Mouse (Mus musculus) yolk sac, embryonic 10.5 days (tissue): ENCODE results near the gene Pxdc1.

Experiments used
- DNase-seq: peaks from one replicate; pipeline ENCODE4 v3.0.0-alpha.2; 2017; ENCODE audit warnings: low spot score

The Pxdc1 gene

DNA sequence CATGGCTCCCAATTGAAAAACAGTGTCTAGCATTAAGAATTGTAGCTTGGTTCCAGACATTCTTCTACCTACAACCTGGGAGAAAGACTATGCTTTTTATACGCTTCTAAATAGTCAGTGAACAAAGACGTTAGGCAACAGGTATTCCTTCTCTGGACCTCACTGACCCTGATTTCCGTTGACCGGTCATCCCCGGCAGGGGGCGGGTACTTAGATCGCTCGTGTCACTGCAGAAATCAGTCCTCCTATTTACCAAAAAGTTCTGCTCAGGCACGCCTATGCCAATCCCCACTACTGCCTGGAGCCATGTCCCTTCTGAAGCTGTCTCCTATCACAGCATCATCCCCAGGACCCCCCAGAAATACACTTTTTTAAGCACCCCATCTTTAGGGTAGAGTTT, at the start of gene Pxdc1:
Pxdc1 (minus strand) TSS at position 96 of the 400 bp plus-strand sequence.
- peak; percentile 80 for DNase-seq

DNA sequence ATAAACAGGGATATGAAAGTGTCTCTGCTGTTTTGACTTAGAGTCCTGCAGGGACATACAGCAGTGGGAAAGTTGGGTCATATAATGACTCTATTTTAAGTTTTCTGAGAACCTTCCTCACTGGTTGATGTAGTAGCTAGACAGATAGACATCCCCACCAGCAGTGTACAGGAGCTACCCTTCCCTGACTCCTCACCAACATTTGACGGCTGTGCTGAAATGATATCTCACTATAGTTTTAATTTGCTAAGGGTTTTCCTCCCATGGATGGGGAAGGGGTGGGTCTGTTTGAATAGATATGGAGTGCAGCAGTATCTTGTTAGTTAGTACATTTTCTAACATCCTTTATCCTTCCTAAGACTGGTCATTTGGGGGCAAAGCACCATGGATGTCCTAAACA, 47.3 kb upstream of the Pxdc1 start:
- DNase-seq: no peak

DNA sequence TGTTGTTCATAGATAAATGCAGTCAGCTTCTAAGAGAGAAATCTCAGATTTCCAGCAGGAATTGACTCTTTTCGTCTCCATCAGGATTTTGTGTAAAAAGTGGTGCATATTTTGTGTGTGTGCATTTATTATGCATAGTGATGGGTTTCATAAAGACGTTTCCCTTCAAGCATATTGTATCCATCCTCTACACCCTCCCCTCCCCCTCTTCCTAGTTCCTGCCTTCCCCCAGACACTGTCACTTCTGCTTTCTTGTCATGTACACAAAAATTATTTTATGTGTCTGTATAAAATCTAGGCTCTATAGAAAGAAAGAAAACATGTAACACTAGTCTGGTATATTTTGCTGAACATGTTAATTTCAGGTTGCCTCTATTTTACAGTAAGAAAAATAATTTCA, 46.8 kb upstream of the Pxdc1 start:
- no peak for DNase-seq

DNA sequence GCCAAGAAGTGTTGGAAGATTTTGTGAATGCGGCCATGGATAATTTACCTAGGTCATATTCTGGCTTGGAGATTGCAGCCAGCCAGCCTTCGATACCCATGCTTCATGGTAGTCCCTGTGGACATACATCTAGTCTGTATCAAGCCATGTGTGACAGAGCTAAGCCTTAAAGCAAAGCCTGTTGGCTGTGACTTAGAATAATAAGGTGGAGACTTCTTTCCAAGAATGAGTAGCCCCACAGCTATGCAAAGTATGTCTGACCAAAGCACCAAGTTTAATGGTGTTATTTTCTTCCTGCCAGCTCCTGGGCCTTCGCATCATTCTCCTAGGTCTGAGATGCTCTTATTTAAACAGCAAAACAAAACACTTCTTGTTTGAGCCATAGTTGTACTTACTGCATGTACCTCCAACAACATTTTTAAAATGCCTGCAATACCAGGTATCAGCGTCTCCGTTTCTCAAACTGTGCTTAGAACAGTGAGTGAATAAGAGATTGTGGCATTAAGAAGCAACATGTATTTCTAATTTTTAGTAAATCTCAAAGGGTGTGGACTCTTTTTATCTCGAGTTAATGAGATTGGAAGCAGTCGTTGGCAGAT, 43.5 kb upstream of the Pxdc1 start:
- DNase-seq: no peak

DNA sequence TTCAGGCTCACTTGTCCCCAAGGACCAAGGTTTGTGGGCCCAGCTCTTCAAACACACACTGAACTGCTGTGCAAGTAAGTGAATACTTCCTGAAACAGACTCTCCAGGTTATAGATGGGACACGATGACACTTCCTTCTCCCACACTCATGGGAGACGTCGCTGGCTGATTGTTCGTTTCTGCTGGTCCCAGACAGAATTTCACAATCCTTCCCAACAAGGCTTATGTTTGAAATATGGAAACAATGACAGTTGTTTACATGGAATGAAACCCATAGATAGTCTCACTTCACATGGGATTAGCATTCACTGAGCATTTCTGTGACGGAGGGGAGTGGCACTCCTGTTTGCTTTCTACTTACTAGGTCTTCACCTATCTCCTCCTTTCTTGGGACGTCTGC, 39.8 kb upstream of the Pxdc1 start:
- DNase-seq: no peak

DNA sequence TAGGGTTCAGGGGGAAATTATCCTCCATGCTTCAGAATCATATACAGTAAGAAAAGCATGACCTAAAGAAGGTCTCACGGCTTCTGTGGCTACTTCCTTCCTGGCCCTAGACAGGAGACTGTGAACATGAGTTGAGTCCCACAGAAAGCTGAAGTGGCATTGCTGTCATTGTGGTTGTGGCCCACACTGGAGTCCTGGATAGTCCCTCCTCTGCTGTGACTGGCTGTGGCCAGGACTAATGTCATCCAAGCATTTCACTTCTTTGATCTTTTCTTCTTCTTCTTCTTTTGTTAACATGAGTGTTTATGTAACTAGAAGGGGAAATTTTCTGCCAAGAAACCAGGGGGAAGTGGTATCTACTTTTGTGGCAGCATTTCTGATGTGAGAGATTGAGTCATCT, 37.8 kb upstream of the Pxdc1 start:
- DNase-seq: no peak

DNA sequence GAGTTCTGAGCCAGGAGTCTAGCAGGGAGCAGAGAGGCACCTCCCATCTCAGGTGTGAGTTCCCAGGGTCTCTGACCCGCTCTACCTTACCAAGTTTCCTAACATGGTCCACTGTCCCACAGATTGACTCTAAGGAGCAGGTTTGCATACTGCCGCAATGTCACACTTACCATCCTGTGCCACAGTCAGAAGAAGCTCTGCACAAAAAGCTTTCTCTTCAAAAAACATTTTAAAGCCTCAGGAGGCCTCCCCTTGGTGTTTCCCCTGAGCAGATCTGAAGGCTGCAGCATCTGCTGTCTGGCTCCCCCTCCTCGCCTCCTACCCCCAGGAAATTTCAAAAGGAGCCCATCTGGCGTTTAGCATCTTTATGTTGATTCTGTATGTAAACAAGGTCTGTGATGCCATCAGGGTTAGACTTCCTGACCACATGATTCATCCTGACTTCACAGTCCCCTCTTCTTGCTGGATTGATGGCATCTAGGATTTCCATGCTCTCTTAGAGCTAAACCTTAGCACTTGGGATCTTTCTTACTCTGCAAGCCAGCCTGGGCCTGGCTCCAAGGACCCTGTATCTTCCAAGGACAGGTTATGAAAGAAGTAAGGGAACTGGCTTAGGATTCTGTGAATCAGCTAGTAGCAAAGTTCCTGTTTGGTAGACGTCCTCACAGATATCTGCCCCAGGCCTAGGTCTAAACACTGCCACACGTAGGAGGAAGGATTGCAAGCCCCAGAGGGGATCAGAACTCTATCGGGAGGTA, 31.9 kb upstream of the Pxdc1 start:
- DNase-seq: no peak

DNA sequence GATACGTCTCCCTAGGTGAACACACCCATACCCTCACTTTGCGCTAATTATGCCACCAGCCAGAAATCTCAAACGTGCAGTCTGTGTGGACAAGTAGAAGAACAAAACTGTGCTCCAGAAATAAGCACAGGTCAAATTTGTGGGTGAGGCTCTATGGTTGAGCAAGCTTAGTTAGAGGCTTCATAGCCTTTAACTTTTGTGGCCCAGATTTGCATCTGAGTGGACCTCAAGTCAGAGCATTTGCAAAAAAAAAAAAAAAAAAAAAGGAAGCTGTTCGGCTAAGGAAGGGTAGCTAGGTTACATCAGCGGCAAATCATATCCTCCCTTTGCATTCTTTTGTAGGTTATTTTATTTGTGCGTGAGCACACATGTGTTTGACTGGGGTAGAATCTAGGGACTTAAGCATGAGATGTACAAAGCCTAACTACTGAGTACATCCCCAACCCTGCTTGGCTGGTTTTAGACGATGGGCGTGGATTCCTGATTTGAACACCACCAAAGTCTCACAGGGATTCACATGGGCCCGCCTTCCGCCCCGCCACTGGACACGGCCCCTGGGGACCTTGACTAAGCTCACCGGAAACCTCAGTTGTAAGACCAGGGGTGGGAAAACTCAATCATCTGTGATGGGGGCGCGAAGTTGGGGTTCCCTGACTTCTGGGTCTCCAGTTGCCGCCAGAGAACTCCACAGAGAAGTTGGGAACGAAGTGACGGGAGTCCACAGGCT, 30.6 kb upstream of the Pxdc1 start:
- no peak for DNase-seq

DNA sequence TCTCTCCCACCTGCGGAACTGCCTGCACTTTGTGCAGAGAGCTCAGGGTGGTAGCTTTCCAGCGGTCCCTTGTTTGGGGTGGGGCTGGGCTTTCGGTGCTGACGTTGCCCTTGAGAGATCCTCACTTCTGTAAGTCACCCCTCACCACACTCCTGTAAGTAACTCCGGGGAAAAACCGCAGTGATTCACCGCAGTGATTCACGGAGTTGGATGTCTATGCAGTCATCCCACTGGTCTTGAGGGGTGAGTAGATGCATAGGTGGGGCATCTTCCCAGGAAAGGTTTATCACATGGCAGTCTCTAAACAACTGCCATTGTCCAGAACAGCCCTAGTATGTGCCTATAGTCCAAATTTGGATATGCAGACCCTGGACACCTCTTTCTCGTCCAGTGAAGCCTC, 30.0 kb upstream of the Pxdc1 start:
- DNase-seq: no peak

DNA sequence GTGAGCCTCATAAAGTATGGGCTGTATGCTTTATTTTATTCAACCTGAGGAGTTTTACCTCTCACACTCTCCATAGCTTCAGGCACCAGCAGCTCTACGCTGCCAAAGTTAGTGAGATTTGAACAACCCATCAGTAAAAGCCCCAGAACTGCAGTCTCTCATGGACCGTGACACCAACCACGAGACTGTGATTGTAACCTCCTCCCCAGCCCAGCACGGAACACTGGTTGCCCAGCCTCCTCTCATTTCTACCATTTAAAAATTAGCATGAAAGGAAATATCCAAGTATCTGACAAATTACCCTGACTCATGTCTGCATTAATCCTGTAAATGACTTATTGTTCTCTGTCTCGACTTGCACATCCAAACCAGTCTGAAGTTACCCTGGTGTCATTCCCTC, 23.2 kb upstream of the Pxdc1 start:
- DNase-seq: no peak

DNA sequence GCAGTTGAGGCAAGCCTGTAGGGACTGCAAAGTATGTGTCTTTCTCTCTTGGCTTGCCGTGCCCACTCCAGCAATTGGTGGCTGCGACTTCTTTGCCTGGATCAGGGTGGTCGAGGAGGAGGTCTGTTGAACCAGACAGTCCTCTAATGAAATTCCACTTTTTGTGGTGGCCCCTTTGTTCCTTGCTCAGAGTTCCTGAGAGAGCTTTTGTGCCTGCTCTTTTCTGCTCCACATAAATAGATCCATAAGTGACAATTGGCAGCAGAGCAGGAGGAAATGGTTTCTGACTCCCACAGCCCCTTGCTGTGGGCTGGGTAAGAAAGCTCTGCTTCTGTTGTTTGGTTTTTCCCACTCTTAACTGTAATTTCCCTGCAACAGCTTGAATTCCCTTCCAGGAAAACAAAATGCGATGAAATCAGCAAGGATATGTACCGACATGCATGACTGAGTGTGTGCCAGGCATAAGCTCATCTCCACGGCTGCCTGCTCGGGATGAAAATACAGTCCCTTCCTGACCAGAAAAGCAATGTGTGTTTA, 22.6 kb upstream of the Pxdc1 start:
- DNase-seq: no peak

DNA sequence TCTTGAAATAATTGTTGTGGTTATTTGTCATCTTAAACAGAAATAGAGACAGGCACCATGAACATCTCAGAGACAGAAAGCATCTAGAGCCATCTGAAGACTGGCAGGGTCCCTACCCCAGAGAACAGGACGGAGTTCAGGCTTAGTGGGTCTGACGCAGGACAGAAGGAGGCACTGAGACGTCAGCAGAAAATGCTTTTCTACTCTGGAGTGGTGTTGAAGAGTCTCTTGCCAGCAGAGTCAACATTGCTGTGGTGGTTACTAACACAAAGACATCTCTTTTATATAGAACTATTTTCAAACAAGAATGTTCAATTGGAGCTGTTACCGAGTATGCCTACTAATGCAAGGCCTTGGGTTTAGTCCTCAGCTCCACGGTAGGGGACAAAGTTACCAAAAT, 20.1 kb upstream of the Pxdc1 start:
- no peak for DNase-seq

DNA sequence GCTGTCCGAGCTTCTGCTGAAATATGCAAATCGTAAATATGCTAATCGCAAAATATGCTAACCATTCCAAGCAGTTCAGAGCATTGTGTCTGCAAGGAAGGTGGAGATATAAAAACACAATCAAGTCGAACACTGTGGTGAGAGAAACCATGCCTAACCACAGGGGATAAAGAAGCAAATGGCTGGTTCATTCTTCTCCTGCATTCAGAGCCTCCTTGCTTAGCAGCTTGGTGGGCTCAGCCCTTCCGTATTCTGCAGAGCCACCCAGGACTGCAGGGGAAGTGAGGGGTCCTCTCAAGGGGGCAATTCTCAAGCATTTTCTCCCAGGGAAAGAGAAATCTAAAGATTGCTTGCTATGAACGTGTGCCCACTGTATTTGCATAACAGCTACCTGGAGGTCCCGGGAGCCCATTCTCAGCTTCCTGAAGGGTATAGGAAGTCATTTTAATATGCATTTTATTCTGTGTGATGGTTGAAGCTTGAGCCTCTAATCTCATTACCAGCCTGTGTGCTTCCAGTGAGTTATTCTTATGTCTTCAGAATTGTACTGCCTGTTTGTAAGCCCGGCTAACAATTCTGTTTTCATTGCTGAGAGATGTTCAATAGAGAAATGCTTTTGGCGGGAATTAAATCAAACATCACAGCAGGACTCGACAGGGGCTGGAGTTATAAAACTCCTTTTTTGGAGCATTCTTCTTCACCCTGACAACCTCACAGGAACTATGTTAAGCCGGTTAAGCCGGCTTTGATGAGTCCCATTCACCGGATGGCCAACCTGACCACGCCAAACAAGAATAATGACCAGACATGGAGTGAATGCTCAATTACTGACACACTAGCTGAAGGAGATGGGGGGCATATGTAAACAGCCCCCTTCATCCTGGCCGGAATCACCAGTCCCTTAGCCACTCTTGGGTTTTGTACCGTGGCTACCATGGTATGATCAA, 16.9 kb upstream of the Pxdc1 start:
- DNase-seq: no peak

DNA sequence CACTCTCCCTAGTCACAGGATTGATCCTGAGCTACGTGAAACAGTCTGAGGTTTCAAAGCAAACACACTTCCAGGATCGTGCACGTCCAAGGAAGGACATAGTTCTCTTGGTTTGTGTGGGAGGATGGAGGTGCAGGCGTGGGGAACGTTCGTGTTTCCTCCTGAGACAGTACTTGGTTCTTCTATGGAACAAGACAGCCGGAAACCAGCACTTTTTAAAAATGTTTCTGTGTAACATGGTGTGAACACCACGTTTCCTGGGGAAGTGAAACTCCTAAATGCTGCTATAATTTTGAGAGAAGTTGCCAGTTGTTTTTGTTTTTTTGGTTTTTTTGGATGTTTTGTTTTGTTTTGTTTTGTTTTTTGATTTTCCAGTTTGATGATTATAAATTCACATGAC, 13.9 kb upstream of the Pxdc1 start:
- no peak for DNase-seq

DNA sequence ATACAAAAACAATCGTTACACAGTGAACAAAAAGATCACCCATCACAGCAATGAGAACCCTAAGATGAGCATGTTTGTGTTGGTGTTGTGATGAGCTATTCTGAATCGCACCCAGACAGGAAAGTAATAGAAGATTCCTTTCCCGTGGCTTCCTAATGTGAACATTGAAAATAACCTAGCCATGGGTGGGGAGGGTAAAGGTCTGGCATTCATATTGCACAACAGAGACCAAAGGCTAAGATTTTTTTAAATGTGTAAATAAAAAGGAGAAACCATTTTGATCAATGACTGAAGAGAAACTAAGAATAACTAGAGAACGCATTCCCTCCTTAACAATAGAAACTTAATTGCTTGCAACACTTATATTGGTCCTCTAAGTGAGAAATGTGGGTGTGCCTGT, 11.8 kb upstream of the Pxdc1 start:
- no peak for DNase-seq

DNA sequence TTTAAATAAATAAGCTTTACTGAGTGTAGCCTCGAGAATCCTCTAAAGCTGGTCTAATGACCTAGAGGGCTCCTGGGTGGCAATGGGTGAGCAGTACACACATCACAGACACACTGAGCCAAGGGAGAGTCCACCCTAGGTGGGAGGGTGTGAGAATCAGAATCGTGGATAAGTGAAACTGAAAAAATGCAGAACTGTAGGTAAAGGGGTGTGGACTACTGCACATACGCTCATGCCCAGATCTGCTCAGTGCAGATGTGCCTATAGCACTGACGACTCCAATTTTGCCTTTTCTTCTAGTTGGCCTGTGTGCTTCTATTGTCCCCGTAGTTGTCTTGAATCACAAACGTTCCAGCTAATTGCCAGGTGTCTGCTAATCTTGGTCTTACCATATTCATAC, 10.5 kb upstream of the Pxdc1 start:
- DNase-seq: no peak

DNA sequence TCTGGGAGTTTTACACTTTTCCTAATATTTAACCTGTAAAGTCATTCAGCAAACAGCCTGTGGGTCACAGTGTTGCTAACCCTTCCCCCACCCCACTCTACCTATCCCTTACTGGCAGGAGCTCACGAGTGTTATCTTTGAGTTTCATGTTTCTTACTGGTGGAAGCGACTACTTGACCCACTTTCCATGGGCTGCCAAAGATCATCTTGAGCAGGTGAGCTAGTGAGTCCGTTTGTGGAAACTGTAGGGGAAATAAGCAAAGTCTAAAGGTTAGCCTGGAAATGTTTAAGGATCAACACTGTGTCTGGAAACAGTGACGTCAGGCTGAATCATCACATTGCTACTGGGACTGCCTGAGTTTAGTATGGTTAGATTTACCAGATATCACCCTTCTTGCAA, 6.2 kb upstream of the Pxdc1 start:
- peak; percentile 73 for DNase-seq

DNA sequence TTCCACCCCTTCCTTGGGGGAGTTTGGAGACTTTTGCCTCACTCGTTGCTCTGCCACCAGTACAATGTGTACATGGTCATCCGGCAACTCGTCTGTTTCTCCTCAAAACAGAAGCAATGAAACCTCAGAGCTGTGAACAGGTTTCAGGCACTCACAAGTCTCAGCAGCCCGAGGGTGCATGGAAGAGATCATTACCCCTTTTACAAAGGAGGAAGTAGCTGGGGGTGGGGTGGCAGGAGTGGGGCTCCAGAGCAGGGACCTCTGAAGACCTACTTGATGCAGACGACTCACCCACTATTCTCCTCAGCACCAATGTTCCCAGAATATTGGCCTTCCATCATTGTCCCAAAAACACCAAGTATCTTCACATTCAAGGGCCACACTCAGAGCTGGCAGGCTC, 3.1 kb upstream of the Pxdc1 start:
- no peak for DNase-seq

DNA sequence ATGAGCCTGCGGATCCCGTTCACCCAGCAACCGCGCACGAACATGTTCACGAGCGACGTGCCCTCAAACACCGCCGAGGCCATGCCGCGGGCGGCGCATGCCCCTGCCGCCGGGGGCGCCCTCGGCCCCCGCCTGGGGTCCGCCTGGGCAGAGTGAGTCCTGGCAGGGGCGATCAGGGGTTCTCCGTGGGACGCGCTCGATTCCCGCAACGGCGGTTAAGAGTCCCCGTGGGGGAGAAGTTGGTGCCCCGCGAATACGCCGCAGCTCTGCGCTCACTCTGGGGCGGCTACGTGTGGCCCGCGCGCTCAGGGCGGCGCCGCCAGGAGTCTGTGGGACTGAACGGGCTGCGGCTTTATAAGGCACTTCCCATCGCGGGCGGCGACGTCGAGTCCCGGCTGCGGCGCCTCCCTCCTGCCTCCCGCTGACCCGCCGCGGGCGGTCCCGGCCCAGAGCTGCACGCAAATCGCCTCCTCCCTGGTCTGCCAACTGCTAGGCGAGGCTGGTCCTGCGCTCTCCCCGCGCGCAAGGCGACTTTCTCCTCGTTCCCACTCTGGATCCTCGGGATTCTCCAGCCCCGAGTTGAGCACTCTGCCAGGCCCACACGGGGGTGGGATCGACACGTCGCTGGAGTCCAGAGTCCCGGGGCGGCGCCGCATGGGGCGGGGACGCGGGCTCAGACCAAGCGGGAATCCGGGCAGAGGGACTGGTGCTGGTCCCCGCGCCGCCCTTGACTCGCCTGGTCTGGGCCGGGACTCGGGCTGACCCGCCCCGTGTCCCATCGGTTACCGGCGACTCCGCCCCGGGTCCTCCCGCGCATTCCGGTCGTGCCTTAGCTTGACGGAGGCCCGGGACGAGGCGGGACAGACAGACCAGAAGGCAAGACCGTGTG, 689 bp downstream of the Pxdc1 start:
- DNase-seq: peak; percentile 87

DNA sequence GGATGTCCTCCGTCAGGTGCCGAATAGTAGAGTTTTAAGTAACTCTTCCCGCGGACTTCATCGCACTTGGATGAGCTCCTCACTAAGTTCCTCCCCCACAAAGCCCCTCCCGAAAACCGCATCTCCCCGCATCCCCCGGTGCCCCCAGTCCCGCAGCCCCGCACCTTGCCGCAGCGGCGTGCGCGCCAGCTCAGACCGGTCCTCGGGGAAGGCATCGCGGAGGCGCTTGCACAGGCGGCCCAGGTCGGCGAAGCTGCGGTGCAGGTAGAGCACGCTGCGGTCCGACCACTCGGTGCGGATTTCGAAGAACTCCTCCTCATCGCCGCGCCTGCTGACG, 1.3 kb downstream of the Pxdc1 start:
- DNase-seq: no peak

DNA sequence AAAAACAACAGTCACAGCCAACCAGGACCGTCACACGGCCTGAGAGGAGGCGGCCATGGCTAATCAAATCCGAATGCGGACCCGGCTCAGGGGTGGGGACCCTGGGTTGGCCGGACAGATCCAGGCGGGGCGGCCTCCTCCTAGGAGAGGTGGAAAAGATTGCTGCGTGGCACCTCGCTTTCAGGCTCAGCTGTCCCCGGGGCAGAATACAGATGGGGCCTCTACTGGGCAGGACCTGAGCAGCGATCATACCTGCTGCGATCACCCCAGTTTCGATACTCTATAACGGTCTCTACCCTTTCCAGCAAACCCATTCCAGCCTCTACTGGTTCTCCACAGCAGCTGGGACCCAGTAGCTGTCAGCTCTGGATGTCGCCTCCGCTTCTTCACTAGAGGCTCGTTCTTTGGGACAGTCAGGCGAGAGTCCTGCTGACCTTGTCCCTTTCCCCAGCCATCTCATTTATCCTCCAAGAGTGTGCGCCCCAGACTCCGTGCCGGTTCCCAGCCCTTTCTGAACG, 1.8 kb downstream of the Pxdc1 start:
- DNase-seq: no peak
